Comparison of ENCODE assay signal across 9 mouse cellular contexts in the genomic region with DNA sequence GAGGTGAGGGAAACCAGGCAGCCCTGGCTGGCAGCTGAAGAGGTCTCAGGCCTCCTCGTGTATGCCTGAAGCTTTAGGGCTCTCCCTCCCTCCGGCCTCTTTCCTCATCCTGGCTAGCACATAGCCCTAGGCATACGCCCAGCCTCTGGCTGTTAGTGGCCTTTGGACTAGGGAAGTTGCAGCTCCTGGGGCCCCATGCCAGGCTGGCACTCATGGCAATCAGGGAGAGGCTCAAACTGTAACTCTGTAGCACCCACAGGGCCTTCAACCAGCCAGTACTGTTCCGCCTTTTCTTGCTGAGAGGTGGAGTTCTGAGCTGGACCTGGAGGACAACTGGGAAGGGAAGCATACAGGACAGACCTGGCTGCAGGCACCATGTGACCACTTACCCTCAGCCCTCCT. TPM values are rescaled to one million over a fixed set of nuclear protein-coding genes. Genes with fewer than 3 reads are reported as not detected.
DNase-seq lines count a peak whose midpoint lies in the region.
"Had no signal": no experiment of that assay in that cellular context is flagged by ENCODE, and none has a peak within 500 bp of the region (broad histone marks: within the 10 kb centered on the region; RNA-seq: fewer than 3 reads in every experiment).

No protein-coding gene starts in this region.

- H3K4me1 ChIP-seq in forebrain, embryonic 10.5 days: 0 out of 2 replicates have a peak, but pooled peaks cover 3% of the 10 kb centered on the region
- H3K4me1 ChIP-seq: forebrain, embryonic 12.5 days had no signal

- no peaks in the 10 kb centered on the region for H3K36me3 ChIP-seq in forebrain, embryonic 10.5 days (replicated peaks)
- H3K36me3 ChIP-seq: forebrain, embryonic 12.5 days had no signal

- H3K4me3 ChIP-seq in forebrain, embryonic 10.5 days: no peak overlapping the region
- H3K4me3 ChIP-seq: forebrain, embryonic 12.5 days had no signal

- no peaks in the 10 kb centered on the region for H3K27me3 ChIP-seq in forebrain, embryonic 10.5 days (ENCODE audit: poor library complexity, severe bottlenecking)
- H3K27me3 ChIP-seq: forebrain, embryonic 12.5 days had no signal

- peaks cover 8% of the 10 kb centered on the region; the same call in 1 of the 2 replicates for H3K9me3 ChIP-seq in forebrain, embryonic 10.5 days
- H3K9me3 ChIP-seq: forebrain, embryonic 12.5 days had no signal

- H3K27ac ChIP-seq in forebrain, embryonic 10.5 days: no peak overlapping the region
- H3K27ac ChIP-seq: forebrain, embryonic 12.5 days had no signal

- DNase-seq in heart, adult 18-20 months: peak; percentile 44 to 76
- DNase-seq in heart, adult 8-10 months (ENCODE audit: low spot score): no peak
- peak; percentile 74 for DNase-seq in 3134 (ENCODE audit: extremely low read depth, insufficient read length, low spot score)
- peak; percentile 90 to 94 for DNase-seq in gastrocnemius, adult 8-10 months (ENCODE audit: low spot score in 2 of 2)
- peak; percentile 85 for DNase-seq in kidney, postnatal 14 days
- no peak for DNase-seq in right cerebral cortex, adult 18-20 months
- DNase-seq in forebrain, embryonic 10.5 days (ENCODE audit: extremely low spot score, low spot score): no peak
- DNase-seq in neural tube, embryonic 10.5 days (ENCODE audit: extremely low spot score, low spot score): no peak

- 81% methylated on average over 4 of the region's 4 CpGs for WGBS in forebrain, embryonic 10.5 days

RNA-seq across cellular contexts. Expression of a gene that starts 19.5 kb away (rescaled TPM):
- 10 to 100 TPM; 13.4 to 18.3 TPM for total RNA-seq in heart, adult 18-20 months (2021)
- 10 to 100 TPM in 3 of 4 experiments, 1 to 10 TPM in 1; 9.8 to 14.8 (median 11.8) TPM for total RNA-seq in heart, adult 8-10 months (2022)
- 10 to 100 TPM in 1 of 4 experiments, 1 to 10 TPM in 3; 4.4 to 10.0 (median 9.1) TPM for total RNA-seq in gastrocnemius, adult 8-10 months (2022)
- polyA plus RNA-seq in forebrain, embryonic 10.5 days (2016; fragmentation: Nextera tagmentation; extraction: Ambion mirVana): 0.57 and 0.64 TPM in 2 replicates

Comparison
In these comparisons a context has a peak if more than half of its experiments do, and no peak if none do; other contexts are left out.
1. DNase-seq: peak in heart, adult 18-20 months (2 of 2), 3134 (single experiment), gastrocnemius, adult 8-10 months (2 of 2) and kidney, postnatal 14 days (single experiment); none in heart, adult 8-10 months (single experiment), right cerebral cortex, adult 18-20 months (single experiment), forebrain, embryonic 10.5 days (single experiment) and neural tube, embryonic 10.5 days (single experiment).